Mouse (Mus musculus) embryo, embryonic 10 days (tissue): ENCODE data around the gene B3galt5.
"Not testable (repeated sequence)": the region's sequence is repeated elsewhere in the genome, so short reads cannot be mapped to it uniquely, and the experiment has no call there.

Experiments
- DNase-seq: peaks from one replicate; pipeline ENCODE4 v3.0.0-alpha.2; 2015; ENCODE audit warnings: low spot score

The B3galt5 gene

DNA sequence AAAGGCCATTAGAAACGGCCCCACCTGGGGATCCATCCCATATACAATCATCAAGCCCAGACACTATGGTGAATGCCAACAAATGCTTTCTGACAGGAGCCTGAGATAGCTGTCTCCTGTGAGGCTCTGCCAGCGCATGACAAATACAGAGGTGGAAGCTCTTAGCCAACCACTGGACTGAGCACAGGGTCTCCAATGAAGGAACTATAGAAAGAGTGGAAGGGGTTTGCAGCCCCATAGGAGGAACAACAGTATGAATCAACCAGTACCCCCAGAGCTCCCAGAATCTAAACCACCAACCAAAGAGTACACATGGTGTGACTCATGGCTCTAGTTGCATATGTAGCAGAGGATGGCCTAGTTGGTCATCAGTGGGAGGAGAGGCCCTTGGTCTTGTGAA lies 36.1 kb downstream of the B3galt5 start:
- no peak for DNase-seq

DNA sequence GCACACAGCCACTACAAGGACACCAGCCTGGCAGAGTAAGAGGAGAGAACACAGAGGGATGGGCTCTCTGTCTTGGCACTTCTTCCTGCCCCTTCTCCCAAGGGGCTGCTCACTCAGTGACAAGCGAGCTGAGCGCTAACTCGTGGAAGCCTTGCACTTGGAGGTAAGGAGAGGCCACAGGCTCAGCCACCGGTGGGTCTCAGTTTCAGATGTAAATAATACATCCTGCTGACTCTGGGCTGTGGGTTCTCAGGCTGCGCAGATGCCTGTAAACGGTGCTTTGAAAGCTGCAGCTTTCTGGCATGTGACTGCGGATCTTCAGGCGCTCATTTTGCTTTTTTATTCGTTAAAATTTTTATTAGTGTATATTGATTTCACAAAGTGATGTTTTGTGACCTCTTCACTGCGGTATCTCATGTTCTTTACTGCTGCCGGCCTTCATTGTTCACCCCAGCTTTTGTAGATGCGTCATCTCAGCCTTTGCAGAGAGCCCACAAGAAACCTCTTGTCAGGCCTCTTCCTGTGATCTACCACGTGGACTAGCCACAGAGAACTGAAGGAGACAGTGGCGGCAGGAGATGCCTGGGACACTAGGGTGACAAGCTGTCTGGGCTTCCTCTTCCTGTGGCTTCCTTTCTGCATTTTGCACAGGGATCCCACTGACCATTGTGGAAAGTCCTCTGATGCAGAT lies 37.5 kb downstream of the B3galt5 start:
- no peak for DNase-seq

DNA sequence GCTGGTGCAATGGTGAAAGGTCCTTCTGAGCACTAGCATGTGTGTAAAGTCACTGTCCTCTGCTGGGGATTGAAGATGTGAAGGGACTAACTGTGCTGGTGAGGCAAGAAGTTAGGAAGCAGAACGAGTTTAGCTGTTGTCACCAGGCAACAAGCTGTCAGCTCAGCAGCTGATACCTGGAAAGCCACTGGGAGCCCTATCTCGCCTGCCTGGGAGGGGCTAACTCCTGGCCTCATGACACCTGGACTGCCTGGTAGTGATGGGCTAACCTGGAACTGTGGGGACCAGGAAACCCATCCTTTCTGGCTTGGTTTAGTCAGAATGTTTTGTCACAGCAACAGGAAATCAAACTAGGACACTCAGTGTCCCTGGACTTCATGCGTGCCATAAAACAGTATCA lies 41.0 kb downstream of the B3galt5 start:
- DNase-seq = no peak

DNA sequence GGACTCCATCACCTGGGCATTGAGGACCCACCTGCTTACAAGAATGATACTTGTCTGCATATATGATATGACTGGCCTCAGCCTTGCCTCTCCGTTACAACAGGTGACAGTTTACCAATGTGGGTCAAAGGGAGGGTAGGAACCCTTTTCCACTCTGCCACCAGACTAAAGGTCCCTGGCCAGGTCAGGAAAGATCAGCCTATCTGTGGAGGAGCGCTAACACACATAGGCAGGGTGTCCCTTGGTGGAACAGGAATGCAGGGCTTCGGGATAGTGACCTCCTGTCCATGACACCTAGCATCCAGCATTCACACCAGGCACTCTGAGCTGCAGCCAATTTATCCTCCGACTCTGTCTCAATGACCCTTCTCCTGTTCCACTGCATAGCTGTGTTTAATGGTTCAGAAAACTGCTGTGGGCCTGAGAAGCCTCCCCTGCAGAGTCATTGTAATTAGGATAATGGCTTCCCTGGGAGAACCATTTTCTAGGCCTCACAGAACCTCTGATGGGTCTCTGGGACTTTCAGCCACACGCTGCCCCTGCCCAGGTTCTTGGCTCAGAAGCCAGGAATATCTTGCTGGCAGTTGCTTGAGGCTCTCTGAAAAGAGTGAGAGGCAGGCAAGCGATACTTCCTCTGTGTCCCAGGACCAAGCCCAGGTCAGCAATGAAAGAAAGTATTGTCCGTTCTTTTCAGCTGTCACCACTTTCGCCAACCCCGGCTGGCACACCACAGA lies 43.1 kb downstream of the B3galt5 start:
- DNase-seq = peak; percentile 31

DNA sequence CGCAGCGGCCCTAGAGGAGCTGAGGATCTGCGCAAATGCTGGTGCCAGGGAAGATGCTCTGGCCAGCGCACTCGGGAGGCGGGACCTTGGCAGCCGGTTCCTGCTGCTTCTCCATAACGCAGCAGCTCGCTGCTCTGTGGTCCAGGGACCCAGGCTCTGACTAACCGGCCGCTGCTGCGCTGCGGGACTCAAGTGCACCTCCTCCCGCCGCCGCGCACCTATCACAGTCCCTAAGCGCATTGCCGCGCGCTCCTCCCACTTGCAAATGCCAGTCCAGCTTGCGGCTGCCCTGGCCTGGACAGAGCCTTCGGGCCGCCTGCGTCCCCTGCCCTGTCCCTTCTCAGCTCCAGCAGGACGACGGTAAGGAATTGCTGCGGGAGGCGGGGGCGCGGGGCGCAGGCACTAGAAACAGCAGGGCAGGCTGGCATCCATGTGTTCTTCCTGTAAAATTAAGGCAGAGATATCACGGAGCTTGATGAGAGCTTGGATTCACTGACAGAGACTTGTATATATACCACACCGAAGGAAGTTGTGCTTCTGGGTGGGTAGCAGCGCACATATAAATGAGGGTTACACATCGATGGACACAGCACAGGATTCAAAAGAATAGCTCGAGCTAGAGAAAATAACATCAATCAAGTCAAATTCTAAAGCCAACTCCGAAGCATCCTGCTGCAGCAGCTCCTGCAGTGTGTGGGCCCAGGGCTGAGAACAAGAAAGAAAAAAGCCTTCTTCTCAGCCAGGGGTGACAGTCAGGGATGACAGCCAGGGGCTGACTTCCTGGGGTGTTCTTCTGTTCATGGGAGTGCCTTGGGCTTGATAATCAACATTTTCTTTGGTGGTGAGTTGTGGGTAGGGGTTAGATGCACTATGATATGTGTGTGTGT lies 45.4 kb downstream of the B3galt5 start:
- peak; percentile 89 for DNase-seq

DNA sequence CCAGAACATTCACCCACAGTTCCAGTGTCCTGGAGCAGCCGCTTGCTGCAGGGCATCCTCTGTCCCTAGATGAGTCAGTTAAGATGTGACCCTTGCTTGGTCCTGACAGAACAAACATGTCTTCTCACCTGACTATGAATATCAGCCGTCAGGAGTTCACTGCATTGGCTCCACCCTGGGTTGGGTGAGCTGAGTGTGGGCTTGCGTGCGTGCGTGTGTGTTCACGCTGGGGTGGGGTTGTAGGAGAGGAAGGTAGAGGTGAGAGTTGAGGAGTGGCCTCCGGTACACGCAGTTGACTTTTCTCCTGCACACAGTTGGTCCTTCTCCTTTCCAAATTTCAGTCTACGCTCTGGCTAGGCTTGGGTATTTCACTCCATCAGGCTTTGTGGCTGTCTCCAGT lies 47.0 kb downstream of the B3galt5 start:
- DNase-seq = no peak

DNA sequence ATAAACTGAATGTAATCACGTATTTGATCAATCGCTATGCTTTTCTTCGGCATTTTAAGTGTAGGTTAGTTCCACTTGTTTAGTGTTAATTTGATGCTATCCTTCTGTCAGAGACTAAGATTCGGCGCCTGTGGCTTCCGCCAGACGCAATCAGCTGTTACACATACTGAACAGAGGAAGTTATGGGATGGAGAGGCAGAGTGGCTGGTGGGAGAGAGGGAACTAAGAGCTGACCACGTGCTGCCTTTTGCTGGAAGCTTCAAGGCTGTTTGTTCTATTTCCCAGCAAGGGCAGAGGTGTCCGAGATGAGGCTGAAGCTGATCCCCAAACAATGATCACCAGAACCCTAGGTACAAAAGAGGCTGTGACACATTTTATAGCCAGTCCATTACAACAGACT lies 56.3 kb downstream of the B3galt5 start:
- no peak for DNase-seq

DNA sequence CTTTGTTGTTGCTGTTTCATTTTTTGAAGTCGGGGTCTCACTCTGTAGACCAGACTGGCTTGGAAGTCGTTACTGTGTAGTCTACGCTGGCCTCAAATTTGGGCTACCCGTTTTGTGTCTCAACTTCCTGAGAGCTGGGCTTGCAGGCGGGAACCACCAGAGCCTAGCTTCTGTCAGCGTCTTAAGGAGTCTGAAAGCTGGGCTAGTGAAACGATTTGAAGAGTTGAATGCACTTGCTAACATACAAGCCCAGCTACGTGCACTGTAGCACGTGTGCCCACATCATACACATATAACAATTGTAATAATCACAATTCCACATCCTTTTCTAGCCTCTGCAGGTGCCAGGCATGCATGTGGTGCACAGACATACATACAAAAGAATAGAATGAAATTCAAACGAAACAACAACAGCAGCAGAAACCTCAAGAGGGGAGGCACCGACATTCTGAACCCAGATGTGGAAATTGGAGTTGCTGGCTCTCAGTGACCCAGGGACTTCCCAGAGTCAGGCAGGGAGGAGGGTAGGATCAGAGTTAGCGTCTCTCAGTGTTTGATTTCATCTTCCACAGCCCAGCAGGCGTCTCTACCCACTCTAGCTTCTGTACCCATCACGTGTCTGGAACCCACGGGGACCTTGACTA lies 57.1 kb downstream of the B3galt5 start:
- no peak for DNase-seq

DNA sequence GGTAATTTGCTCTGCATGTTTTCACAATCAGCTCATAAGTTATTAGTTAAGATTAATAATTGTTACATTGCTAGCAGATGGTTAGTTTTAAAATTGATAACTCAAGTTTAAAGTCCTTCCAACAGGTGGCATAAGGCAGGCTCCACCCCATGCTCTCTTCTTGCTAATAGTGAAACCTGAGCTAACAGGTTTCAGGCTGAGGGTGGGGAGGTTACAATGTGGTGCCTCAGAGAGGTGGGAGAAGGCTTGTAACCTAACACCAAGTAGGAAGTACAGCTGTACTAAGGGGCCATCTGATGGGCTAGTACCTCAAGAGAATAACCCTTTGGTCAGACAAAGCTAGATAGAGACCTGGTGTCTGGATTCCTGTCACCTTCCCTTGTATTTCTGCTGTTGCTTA lies 62.5 kb downstream of the B3galt5 start:
- DNase-seq = no peak

DNA sequence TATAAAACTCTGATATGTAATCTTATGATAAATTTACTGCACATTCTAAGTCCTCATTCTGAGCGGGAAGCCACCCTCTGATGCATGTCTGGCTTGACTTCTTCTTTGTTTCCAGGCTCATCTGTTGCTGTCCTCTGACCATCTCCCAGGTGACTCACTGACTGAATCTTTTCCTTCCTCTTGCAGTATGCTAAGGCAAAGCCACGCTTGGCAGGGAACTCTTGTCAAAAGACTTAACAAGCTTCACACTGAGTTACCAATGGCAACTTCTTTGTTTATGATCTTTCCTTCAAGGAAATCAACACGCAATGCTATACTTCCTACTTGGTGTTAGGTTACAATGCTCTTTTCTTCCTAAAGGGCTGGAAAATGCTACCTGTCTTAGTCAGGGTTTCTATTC lies 63.0 kb downstream of the B3galt5 start:
- DNase-seq = no peak

DNA sequence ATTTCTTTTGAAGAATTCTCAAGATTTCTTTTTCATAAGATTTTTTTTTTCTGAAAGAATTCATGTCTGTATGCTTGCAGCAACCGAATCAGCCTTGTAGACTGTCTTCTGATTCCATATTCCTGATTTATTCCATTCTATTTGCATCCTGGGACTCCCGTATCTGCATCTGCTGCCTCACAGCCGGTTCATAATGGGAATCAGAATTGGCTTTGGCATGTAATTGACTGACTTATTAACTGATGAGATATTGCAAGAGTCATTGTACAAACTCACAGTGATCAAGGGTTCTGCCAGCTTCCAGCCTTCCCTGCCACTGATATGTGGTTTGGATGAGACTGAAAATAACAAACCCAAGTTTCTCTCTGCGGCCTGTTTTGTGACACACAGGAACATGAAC lies 67.8 kb downstream of the B3galt5 start:
- DNase-seq = no peak

DNA sequence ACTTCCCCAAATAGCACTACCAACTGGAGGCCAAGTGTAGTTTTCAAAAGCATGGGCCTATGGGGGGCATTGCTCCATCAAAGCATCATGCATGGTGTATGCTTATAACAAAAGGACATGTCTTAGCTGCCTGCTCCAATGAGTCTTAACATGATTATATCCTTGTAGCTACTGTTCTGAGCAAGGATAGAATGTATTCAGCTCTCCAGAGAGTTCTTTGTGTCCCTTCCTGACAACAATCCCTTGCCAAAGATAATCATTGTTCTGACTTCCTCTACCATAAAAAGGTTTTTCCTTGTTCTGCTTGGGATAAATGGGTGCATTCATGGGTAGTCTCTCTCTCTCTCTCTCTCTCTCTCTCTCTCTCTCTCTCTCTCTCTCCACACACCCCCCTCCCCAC lies 68.8 kb downstream of the B3galt5 start:
- DNase-seq = no peak

DNA sequence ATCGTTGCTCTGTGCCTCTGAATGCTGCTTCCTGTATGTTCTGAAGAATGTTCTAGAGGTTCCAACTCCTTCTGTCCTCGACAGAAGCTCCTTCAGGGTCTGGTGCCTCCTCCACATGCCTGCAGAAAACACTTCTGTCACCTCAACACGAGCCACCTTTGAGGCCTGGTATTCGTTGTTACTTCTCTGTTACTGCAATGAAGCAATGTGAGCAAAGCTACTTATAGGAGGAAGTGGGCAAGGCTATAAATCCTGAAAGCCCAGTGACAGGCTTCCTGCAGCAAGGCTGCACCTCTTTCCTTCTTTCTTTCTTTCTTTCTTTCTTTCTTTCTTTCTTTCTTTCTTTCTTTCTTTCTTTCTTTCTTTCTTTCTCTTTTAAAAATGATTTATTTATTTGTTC lies 71.3 kb downstream of the B3galt5 start:
- DNase-seq = no peak

DNA sequence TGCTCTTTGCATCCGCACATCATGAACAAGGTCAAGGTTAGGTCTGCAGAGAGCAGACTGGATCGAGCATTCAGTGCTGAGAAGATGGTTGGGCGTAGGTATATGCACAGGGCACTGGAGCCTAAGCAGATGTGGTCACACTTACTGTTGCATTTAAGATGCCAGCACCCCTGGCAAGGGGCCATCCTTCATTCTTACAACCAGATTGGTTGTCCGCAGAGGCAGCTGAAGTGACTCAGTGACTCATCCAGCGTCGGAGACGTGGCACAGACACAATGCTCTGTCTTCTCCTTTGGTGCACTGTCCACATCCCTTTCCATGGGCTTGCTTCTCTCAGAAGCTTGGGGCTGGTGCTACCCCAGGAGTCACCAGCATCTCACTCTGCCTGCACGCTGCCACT lies 82.2 kb downstream of the B3galt5 start:
- DNase-seq = no peak

DNA sequence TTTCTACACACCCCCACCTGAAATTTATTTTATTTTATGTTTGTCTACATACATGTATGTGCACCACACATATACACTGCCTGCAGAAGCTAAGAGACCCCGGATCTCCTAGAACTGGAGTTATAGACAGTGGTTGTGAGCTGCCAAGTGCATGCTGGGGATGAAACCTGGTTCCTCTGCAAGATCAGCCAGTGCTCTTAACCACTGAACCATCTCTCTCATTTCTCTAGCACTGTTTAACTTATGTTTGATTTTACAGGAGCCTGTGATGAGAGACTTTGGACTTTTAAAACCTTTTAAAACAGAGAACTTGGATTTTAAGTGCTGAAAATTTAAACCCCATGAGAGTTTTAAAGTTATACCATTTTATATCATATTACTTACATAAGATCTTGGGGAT lies 87.1 kb downstream of the B3galt5 start:
- no peak for DNase-seq

DNA sequence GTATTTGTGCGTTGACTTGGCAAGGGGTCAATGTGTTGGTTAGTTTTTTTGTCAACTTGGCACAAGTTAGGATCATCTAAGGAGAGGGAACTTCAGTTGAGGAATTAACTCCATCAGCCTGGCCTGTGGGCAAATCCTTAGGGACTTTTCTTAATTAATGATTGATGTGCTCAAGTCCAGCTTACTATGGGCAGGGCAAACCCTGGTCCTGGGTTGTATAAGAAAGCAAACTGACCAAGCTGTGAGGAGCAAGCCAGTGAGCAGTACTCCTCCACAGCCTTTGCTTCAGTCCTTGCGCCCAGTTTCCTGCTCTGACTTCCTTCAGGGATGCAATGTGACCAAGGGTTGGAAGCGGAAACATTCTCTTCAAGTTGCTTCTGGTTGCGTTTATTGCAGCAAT lies 87.6 kb downstream of the B3galt5 start:
- no peak for DNase-seq

DNA sequence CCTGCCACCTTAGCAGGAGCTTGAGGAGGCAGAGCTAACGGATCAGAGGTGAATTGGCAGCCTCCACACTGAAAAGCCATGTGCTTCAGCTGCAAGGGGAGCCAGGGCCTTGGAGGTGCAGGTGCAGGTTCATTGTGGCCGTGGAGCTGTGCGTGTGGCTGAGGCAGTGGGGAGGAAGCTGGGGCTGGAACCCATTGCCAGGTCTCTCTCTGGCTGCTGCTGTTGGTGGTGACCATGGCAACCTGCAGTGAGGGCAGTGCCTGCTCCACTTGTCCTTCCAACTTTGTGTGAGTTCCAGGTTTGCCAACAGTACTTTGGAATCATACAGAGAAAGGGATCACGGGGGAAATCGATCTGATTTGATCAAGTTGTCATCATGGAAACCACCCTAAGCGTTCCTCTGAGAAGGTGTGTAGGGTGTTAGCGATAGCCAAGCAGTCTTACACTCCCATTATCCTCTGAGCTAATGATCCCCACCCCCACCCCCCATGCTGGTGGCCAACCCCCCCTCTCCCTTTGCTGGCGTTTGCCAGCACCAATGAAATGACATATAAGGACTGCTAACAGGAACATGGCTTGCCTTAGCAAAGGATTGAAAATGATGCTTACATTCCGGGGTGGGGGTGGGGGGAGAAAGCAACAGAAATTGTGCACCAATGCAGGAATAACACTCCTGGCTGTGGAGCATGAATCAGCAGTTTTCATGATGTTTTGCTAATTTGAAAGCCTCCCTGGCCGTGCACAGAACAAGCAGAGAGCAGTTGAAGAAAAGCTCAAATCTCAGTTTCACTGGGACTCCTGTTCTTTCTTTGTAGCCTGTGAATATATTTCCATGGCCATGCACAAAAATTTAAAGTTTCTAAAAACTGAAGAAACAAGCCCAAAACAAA lies 90.8 kb downstream of the B3galt5 start:
- no peak for DNase-seq

DNA sequence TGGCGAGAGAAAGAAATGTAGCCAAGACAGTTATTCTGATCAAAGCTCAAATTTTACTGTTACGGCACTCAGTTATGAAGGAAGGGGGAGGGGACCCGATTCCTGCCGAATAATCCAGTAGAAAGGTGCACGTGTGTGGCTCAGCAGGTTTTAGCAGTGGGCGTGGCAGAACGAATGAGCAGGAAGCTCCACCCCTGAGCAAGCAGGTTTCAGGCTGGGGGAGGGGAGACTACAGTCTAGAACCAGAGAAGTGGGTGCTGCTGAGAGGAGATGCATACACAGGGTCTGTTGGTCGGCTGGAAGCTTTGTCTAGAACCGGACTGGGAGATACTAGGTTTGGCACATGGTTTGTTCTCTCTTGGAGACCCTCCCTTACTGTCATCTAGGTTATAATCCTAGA lies 91.7 kb downstream of the B3galt5 start:
- DNase-seq = not testable (repeated sequence)

DNA sequence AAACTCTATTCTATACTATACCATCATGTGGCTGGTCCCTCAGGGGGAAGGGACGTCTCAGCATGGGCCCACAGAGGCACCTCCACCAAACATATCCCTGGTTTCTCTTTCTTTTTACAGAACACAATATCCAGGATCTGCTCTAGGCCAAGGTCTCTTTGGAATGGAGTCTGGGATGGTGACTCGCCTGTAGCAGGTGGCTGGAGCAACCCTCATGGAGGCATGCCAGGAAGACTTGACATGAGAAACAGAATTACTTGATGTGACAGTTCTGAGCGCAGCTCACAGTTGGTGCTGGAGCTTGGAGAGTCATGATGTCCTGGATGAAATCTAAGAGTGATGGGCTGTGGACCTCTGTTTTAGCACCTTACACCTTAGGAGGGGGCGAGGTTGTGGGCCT lies 104.0 kb downstream of the B3galt5 start:
- no peak for DNase-seq

DNA sequence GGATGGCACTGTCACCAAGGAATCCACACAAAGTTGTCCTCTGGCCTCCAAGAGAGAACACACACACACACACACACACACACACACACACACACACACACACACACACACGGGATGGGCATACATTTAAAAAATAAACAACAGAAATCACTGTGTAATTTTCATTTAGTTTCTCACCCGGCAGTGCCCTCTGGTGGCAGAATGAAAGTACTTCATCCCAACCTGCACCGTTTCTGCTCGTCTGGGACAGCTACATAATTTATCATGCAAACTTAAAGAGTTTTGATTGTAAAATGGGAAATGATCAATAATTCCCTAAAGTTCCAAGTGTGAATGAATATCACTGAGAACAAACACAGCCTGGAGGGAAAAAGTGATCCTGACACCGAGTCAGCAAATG lies 105.7 kb downstream of the B3galt5 start:
- peak; percentile 51 for DNase-seq

DNA sequence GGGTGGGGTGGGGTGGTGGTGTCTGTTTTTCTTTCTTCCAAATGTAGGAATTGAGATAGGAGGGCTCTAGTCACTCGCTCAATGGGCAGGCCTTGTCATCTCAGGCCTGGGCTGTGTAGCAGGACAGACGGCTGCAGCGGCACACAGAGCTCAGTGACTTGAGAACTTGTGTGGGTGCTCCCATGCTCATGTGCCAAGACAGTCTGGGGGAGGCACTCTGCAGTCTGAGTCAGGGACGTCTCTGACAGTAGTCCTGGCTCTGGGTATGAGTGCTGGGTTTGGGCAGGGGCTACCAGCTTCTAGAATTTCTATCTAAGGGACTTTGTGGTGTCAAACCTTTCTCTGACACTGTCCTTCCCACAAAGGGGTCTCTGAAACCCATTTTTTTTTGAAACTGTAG lies 106.3 kb downstream of the B3galt5 start:
- no peak for DNase-seq
